Mouse (Mus musculus) urinary bladder, postnatal 10 days (tissue): ENCODE results near the gene Card19.

ENCODE experiments used
- DNase-seq: peaks from one replicate; pipeline ENCODE4 v3.0.0; 2022; ENCODE audit warnings: low spot score

The Card19 gene

GRCm38 (mm10) chr13:49225633-49226032 is 9.8 kb upstream of the Card19 start:
- DNase-seq: no peak

GRCm38 (mm10) chr13:49225159-49225558 is 9.3 kb upstream of the Card19 start:
- DNase-seq: no peak

- DNase-seq: no peak
These were observed 8.9 kb upstream of the Card19 start for GRCm38 (mm10) chr13:49224729-49225128.

- no peak for DNase-seq
These were observed 8.5 kb upstream of the Card19 start for GRCm38 (mm10) chr13:49224314-49224713.

GRCm38 (mm10) chr13:49220912-49221311 is 5.1 kb upstream of the Card19 start:
- no peak for DNase-seq

GRCm38 (mm10) chr13:49219367-49219766 is 3.5 kb upstream of the Card19 start:
- DNase-seq: no peak

GRCm38 (mm10) chr13:49218651-49219050 is 2.8 kb upstream of the Card19 start:
- DNase-seq: no peak

- DNase-seq: no peak
These were observed 1.1 kb upstream of the Card19 start for GRCm38 (mm10) chr13:49216808-49217561.

- DNase-seq: no peak
These were observed 349 bp upstream of the Card19 start for GRCm38 (mm10) chr13:49216220-49216552.

- no peak for DNase-seq
These were observed 721 bp downstream of the Card19 start for GRCm38 (mm10) chr13:49215128-49215503.

GRCm38 (mm10) chr13:49214454-49214853 is 1.4 kb downstream of the Card19 start:
- DNase-seq: no peak

GRCm38 (mm10) chr13:49213531-49213932 is 2.3 kb downstream of the Card19 start:
- DNase-seq: no peak

GRCm38 (mm10) chr13:49212711-49213500 is 2.9 kb downstream of the Card19 start:
- no peak for DNase-seq

- no peak for DNase-seq
These were observed 6.5 kb downstream of the Card19 start for GRCm38 (mm10) chr13:49209306-49209705.

- DNase-seq: no peak
These were observed 9.5 kb downstream of the Card19 start for GRCm38 (mm10) chr13:49206341-49206740.

GRCm38 (mm10) chr13:49205381-49205998 is 10.3 kb downstream of the Card19 start:
- DNase-seq: no peak

- no peak for DNase-seq
These were observed 13.3 kb downstream of the Card19 start for GRCm38 (mm10) chr13:49202556-49202955.

- no peak for DNase-seq
These were observed 15.1 kb downstream of the Card19 start for GRCm38 (mm10) chr13:49200688-49201087.

- DNase-seq: no peak
These were observed 15.9 kb downstream of the Card19 start for GRCm38 (mm10) chr13:49199891-49200290.

- no peak for DNase-seq
These were observed 17.1 kb downstream of the Card19 start for GRCm38 (mm10) chr13:49198734-49199133.

GRCm38 (mm10) chr13:49196766-49197165 is 19.1 kb downstream of the Card19 start:
- no peak for DNase-seq

GRCm38 (mm10) chr13:49196211-49196610 is 19.6 kb downstream of the Card19 start:
- DNase-seq: no peak

GRCm38 (mm10) chr13:49195651-49196050 is 20.2 kb downstream of the Card19 start:
- DNase-seq: no peak
